Mouse (Mus musculus) midbrain, embryonic 16.5 days (tissue): ENCODE measurements around the gene Lyst. TPM values are rescaled to one million over a fixed set of nuclear protein-coding genes. Genes with fewer than 3 reads are reported as not detected.

ENCODE experiments used
- ATAC-seq: fragments of 200-750 bp; cut with Nextera tagmentation; 2 replicates; pipeline ENCODE4 v1.8.0; 2017; ENCODE audit warnings: moderate TSS enrichment
- H3K27ac ChIP-seq: fragments of 300-500 bp; sonication (generic); 2 replicates; pipeline ENCODE4 v1.5.1; 2014; ENCODE audit warnings: mild to moderate bottlenecking, low read length, mixed read lengths
- H3K27me3 ChIP-seq: fragments of 300-500 bp; sonication (generic); 2 replicates; pipeline ENCODE4 v1.6.1; 2014; ENCODE audit warnings: low read depth, low read length, mixed read lengths; ENCODE audit not compliant: control insufficient read depth, insufficient read depth
- H3K36me3 ChIP-seq: fragments of 300-500 bp; sonication (generic); 2 replicates; pipeline ENCODE4 v1.6.1; 2014; ENCODE audit warnings: mild to moderate bottlenecking, low read length, moderate library complexity, mixed read lengths; ENCODE audit not compliant: control insufficient read depth, insufficient read depth
- H3K4me1 ChIP-seq: fragments of 300-500 bp; sonication (generic); 2 replicates; pipeline ENCODE4 v1.6.1; 2014; ENCODE audit warnings: mild to moderate bottlenecking, low read length, mixed read lengths; ENCODE audit not compliant: control insufficient read depth, insufficient read depth
- H3K4me2 ChIP-seq: fragments of 300-500 bp; sonication (generic); 2 replicates; pipeline ENCODE4 v1.6.1; 2014; ENCODE audit warnings: mild to moderate bottlenecking, low read length, mixed read lengths
- H3K4me3 ChIP-seq: fragments of 300-500 bp; sonication (generic); 2 replicates; pipeline ENCODE4 v1.5.1; 2014; ENCODE audit warnings: low read depth, mild to moderate bottlenecking, low read length, moderate library complexity, mixed read lengths
- H3K9ac ChIP-seq: fragments of 300-500 bp; sonication (generic); 2 replicates; pipeline ENCODE4 v1.6.1; 2014; ENCODE audit warnings: low read depth, low read length, mixed read lengths
- H3K9me3 ChIP-seq: fragments of 300-500 bp; sonication (generic); replicated peaks from 2 replicates; pipeline ENCODE4 v1.6.1; 2014; ENCODE audit warnings: mild to moderate bottlenecking, low read length, mixed read lengths; ENCODE audit not compliant: control insufficient read depth, poor library complexity, severe bottlenecking
- WGBS: fragments of 180-500 bp; shearing (Covaris S2); extraction: QIAGEN DNeasy Blood & Tissue Kit; methylation state at CpG from one replicate; pipeline ENCODE4 v1.1.7; 2014; 5-methylcytosine and 5-hydroxymethylcytosine counted together
- polyA plus RNA-seq: library from polyadenylated mRNA; unstranded; fragments of >200 nt; fragmentation: Nextera tagmentation; extraction: Ambion mirVana; gene quantifications from 2 replicates; pipeline ENCODE4 v1.2.1, GENCODE M21; 2015

Gene Lyst
- polyA plus RNA-seq, 1 experiment from 2014 or later: 3.9 TPM

- no peak overlapping the region for H3K4me2 ChIP-seq
- H3K4me3 ChIP-seq: no peak overlapping the region
- 65% methylated on average over 2 of the region's 2 CpGs for WGBS
- ATAC-seq: no peak
- no peak overlapping the region for H3K27ac ChIP-seq
- H3K9ac ChIP-seq: no peak overlapping the region
- H3K36me3 ChIP-seq: no peaks in the 10 kb centered on the region
- H3K27me3 ChIP-seq: no peaks in the 10 kb centered on the region
- H3K9me3 ChIP-seq: no peaks in the 10 kb centered on the region
- H3K4me1 ChIP-seq: no peaks in the 10 kb centered on the region
Measured at GRCm38 (mm10) chr13:13583473-13583872, 6.7 kb upstream of the Lyst start.

- H3K36me3 ChIP-seq: no peaks in the 10 kb centered on the region
- no peak overlapping the region for H3K9ac ChIP-seq
- H3K4me1 ChIP-seq: peaks cover 14% of the 10 kb centered on the region
- H3K27me3 ChIP-seq: no peaks in the 10 kb centered on the region
- WGBS: 88% methylated on average over 1 of the region's 1 CpGs
- no peak for ATAC-seq
- H3K27ac ChIP-seq: no peak overlapping the region
- H3K4me3 ChIP-seq: no peak overlapping the region
- no peak overlapping the region for H3K4me2 ChIP-seq
- no peaks in the 10 kb centered on the region for H3K9me3 ChIP-seq
Measured at GRCm38 (mm10) chr13:13587653-13588184, 2.5 kb upstream of the Lyst start.

- no peaks in the 10 kb centered on the region for H3K36me3 ChIP-seq
- H3K4me3 ChIP-seq: no peak overlapping the region
- H3K9ac ChIP-seq: no peak overlapping the region
- H3K27ac ChIP-seq: no peak overlapping the region
- H3K27me3 ChIP-seq: no peaks in the 10 kb centered on the region
- no peak overlapping the region for H3K4me2 ChIP-seq
- no peak for ATAC-seq
- H3K9me3 ChIP-seq: no peaks in the 10 kb centered on the region
- peaks cover 14% of the 10 kb centered on the region for H3K4me1 ChIP-seq
- 100% methylated on average over 1 of the region's 1 CpGs for WGBS
Measured at GRCm38 (mm10) chr13:13588518-13588917, 1.7 kb upstream of the Lyst start.

- H3K9me3 ChIP-seq: no peaks in the 10 kb centered on the region
- peaks cover 14% of the 10 kb centered on the region for H3K4me1 ChIP-seq
- no peaks in the 10 kb centered on the region for H3K27me3 ChIP-seq
- H3K9ac ChIP-seq: no peak overlapping the region
- no peak overlapping the region for H3K4me3 ChIP-seq
- H3K27ac ChIP-seq: no peak overlapping the region
- no peak for ATAC-seq
- WGBS: 95% methylated on average over 2 of the region's 2 CpGs
- no peak overlapping the region for H3K4me2 ChIP-seq
- no peaks in the 10 kb centered on the region for H3K36me3 ChIP-seq
Measured at GRCm38 (mm10) chr13:13589032-13589431, 1.2 kb upstream of the Lyst start.

- WGBS: 50% methylated on average over 4 of the region's 4 CpGs
- no peaks in the 10 kb centered on the region for H3K27me3 ChIP-seq
- H3K4me2 ChIP-seq: peak overlapping the region; percentile 21; the same call in 1 of the 2 replicates
- H3K9ac ChIP-seq: peak overlapping the region; percentile 41; the same call in 1 of the 2 replicates
- peaks cover 14% of the 10 kb centered on the region for H3K4me1 ChIP-seq
- no peak overlapping the region for H3K4me3 ChIP-seq
- no peaks in the 10 kb centered on the region for H3K36me3 ChIP-seq
- no peak for ATAC-seq
- no peak overlapping the region for H3K27ac ChIP-seq
- no peaks in the 10 kb centered on the region for H3K9me3 ChIP-seq
Measured at GRCm38 (mm10) chr13:13591892-13592291, 1.7 kb downstream of the Lyst start.

GRCm38 (mm10) chr13:13596424-13597044 is 6.3 kb downstream of the Lyst start:
- Histone ChIP-seq H3K4me2 (no peak overlapping the region), H3K36me3 (no peaks in the 10 kb centered on the region), H3K9ac (no peak overlapping the region), H3K27ac (no peak overlapping the region), H3K9me3 (no peaks in the 10 kb centered on the region), H3K4me3 (no peak overlapping the region), H3K27me3 (no peaks in the 10 kb centered on the region), H3K4me1 (peaks cover 6% of the 10 kb centered on the region)
- no peak for ATAC-seq
- 96% methylated on average over 7 of the region's 7 CpGs for WGBS

GRCm38 (mm10) chr13:13597896-13598295 is 7.7 kb downstream of the Lyst start:
- no peaks in the 10 kb centered on the region for H3K27me3 ChIP-seq
- no peak overlapping the region for H3K27ac ChIP-seq
- no peak overlapping the region for H3K4me2 ChIP-seq
- H3K4me1 ChIP-seq: no peaks in the 10 kb centered on the region
- 94% methylated on average over 2 of the region's 2 CpGs for WGBS
- no peak overlapping the region for H3K4me3 ChIP-seq
- H3K9me3 ChIP-seq: no peaks in the 10 kb centered on the region
- H3K36me3 ChIP-seq: no peaks in the 10 kb centered on the region
- no peak overlapping the region for H3K9ac ChIP-seq
- no peak for ATAC-seq

- no peak overlapping the region for H3K4me2 ChIP-seq
- H3K9ac ChIP-seq: no peak overlapping the region
- no peaks in the 10 kb centered on the region for H3K27me3 ChIP-seq
- 97% methylated on average over 2 of the region's 2 CpGs for WGBS
- no peaks in the 10 kb centered on the region for H3K4me1 ChIP-seq
- no peak overlapping the region for H3K4me3 ChIP-seq
- no peak for ATAC-seq
- H3K27ac ChIP-seq: no peak overlapping the region
- no peaks in the 10 kb centered on the region for H3K36me3 ChIP-seq
- H3K9me3 ChIP-seq: no peaks in the 10 kb centered on the region
Measured at GRCm38 (mm10) chr13:13601407-13601806, 11.2 kb downstream of the Lyst start.

GRCm38 (mm10) chr13:13606149-13606548 is 16.0 kb downstream of the Lyst start:
- no peaks in the 10 kb centered on the region for H3K36me3 ChIP-seq
- no peaks in the 10 kb centered on the region for H3K27me3 ChIP-seq
- no peak overlapping the region for H3K27ac ChIP-seq
- no peak overlapping the region for H3K4me3 ChIP-seq
- ATAC-seq: no peak
- no peaks in the 10 kb centered on the region for H3K4me1 ChIP-seq
- H3K9me3 ChIP-seq: no peaks in the 10 kb centered on the region
- no peak overlapping the region for H3K4me2 ChIP-seq
- no peak overlapping the region for H3K9ac ChIP-seq
